Mouse (Mus musculus) neutrophil, adult 5-6 weeks (primary cell): ENCODE data around the gene Neil3. TPM values are rescaled to one million over a fixed set of nuclear protein-coding genes. Genes with fewer than 3 reads are reported as not detected.
"Not testable (repeated sequence)": the region's sequence is repeated elsewhere in the genome, so short reads cannot be mapped to it uniquely, and the experiment has no call there.

Experiments
- ATAC-seq: fragments of 151-379, 151-347 bp; 2 replicates; pipeline ENCODE4 v1.8.0; 2017; ENCODE audit warnings: mild to moderate bottlenecking, moderate TSS enrichment; ENCODE audit not compliant: insufficient number of reproducible peaks, poor library complexity, low FRiP score, severe bottlenecking; ENCODE audit errors: extremely low read depth
- total RNA-seq: library from RNA; stranded (forward); fragments of 200-1000 nt; gene quantifications from 2 replicates; pipeline ENCODE4 v1.2.3, GENCODE M21; 2017

Neil3 gene
- total RNA-seq, 1 experiment from 2014 or later = 3.3 TPM

- no peak for ATAC-seq
These were observed 72.6 kb downstream of the Neil3 start for GRCm38 (mm10) chr8:53566223-53566622.

- no peak for ATAC-seq
These were observed 76.3 kb downstream of the Neil3 start for GRCm38 (mm10) chr8:53562441-53563040.

GRCm38 (mm10) chr8:53539585-53539984 lies 99.3 kb downstream of the Neil3 start:
- no peak for ATAC-seq

- not testable (repeated sequence) for ATAC-seq
These were observed 100.8 kb downstream of the Neil3 start for GRCm38 (mm10) chr8:53538049-53538448.

Other genes starting within 250 kb of the Neil3 start
- 10.6 and 15.3 TPM in 2 replicates for gene Aga, start 127.3 kb downstream of the Neil3 start, total RNA-seq